Comparison of ENCODE assay signal across 8 mouse cellular contexts in genomic region chr19:8252705-8253037, GRCm38 (mm10). TPM values are rescaled to one million over a fixed set of nuclear protein-coding genes. Genes with fewer than 3 reads are reported as not detected.
A peak's percentile ranks its signal among the peaks of the same experiment; 100 is the strongest.
DNase-seq lines count a peak whose midpoint lies in the region; ATAC-seq lines count a peak whose summit lies in the region.

No protein-coding gene starts in this region.

- H3K4me3 ChIP-seq in heart, embryonic 14.5 days (ENCODE audit: control insufficient read depth in 1 of 2, insufficient read depth in 1 of 2, low read depth in 1 of 2, low read length in 2 of 2) = peak overlapping the region; percentile 73 to 91
- peak overlapping the region; percentile 61 for H3K4me3 ChIP-seq in hindbrain, embryonic 16.5 days (ENCODE audit: low read length)
- H3K4me3 ChIP-seq in midbrain, embryonic 14.5 days (replicated peaks; ENCODE audit: low read depth, low read length) = peak overlapping the region; percentile 44

- peak overlapping the region; percentile 74 for H3K4me2 ChIP-seq in heart, embryonic 14.5 days (ENCODE audit: low read length)
- peak overlapping the region; percentile 79 for H3K4me2 ChIP-seq in hindbrain, embryonic 16.5 days (ENCODE audit: low read length)
- peak overlapping the region; percentile 54 for H3K4me2 ChIP-seq in midbrain, embryonic 14.5 days (ENCODE audit: low read length)

- no peak for DNase-seq in heart, postnatal 14 days
- DNase-seq in midbrain, embryonic 14.5 days = no peak
- no peak for DNase-seq in gastrocnemius, postnatal 4 days (ENCODE audit: low spot score in 2 of 2)
- no peak for DNase-seq in kidney, postnatal 4 days
- no peak for DNase-seq in gastrocnemius, postnatal 25 days

- H3K9ac ChIP-seq in heart, embryonic 14.5 days (ENCODE audit: low read length) = peak overlapping the region; percentile 79
- H3K9ac ChIP-seq in hindbrain, embryonic 16.5 days (ENCODE audit: low read depth, low read length) = peak overlapping the region; percentile 76
- H3K9ac ChIP-seq in midbrain, embryonic 14.5 days (replicated peaks; ENCODE audit: low read length) = peak overlapping the region; percentile 65; the same call in 1 of the 2 replicates

- H3K27ac ChIP-seq in heart, embryonic 14.5 days (replicated peaks in 1 of 2; ENCODE audit: control insufficient read depth in 1 of 2, insufficient read depth in 1 of 2, low read depth in 2 of 2, low read length in 2 of 2) = peak overlapping the region; percentile 85 to 96
- H3K27ac ChIP-seq in hindbrain, embryonic 16.5 days (ENCODE audit: low read depth, low read length) = peak overlapping the region; percentile 81
- H3K27ac ChIP-seq in midbrain, embryonic 14.5 days (replicated peaks; ENCODE audit: low read depth, low read length) = 0 out of 2 replicates have a peak overlapping the region, but pooled peaks have one; percentile 78

- ATAC-seq in heart, embryonic 14.5 days (ENCODE audit: insufficient number of reproducible peaks, insufficient read depth, low FRiP score, low read depth) = peak; percentile 39; the same call in 1 of the 2 replicates
- peak; percentile 15; the same call in 1 of the 2 replicates for ATAC-seq in common myeloid progenitor, adult 5-6 weeks (replicated peaks; ENCODE audit: low read depth, poor library complexity, severe bottlenecking)
- ATAC-seq in hindbrain, embryonic 16.5 days = peak; percentile 35
- ATAC-seq in midbrain, embryonic 14.5 days (ENCODE audit: low FRiP score, low TSS enrichment) = peak; percentile 24; the same call in 1 of the 2 replicates

- intact Hi-C loops in heart, postnatal 14 days (cut with DNase I) = no loop called here

- no peaks in the 10 kb centered on the region for H3K4me1 ChIP-seq in heart, embryonic 14.5 days (ENCODE audit: control insufficient read depth in 2 of 2, insufficient read depth in 2 of 2, low read length in 2 of 2)
- H3K4me1 ChIP-seq in hindbrain, embryonic 16.5 days (ENCODE audit: control insufficient read depth, insufficient read depth, low read depth, low read length) = no peaks in the 10 kb centered on the region
- H3K4me1 ChIP-seq in midbrain, embryonic 14.5 days (ENCODE audit: control insufficient read depth, insufficient read depth, low read length) = no peaks in the 10 kb centered on the region

- no peaks in the 10 kb centered on the region for H3K27me3 ChIP-seq in heart, embryonic 14.5 days (ENCODE audit: control insufficient read depth, insufficient read depth, low read length)
- H3K27me3 ChIP-seq in hindbrain, embryonic 16.5 days (replicated peaks; ENCODE audit: control insufficient read depth, insufficient read depth, low read length) = no peaks in the 10 kb centered on the region
- H3K27me3 ChIP-seq in midbrain, embryonic 14.5 days (ENCODE audit: control insufficient read depth, insufficient read depth, low read length) = no peaks in the 10 kb centered on the region

- no peaks in the 10 kb centered on the region for H3K36me3 ChIP-seq in heart, embryonic 14.5 days (ENCODE audit: control insufficient read depth, insufficient read depth, low read length)
- H3K36me3 ChIP-seq in hindbrain, embryonic 16.5 days (ENCODE audit: control insufficient read depth, insufficient read depth, low read length) = no peaks in the 10 kb centered on the region
- H3K36me3 ChIP-seq in midbrain, embryonic 14.5 days (ENCODE audit: control insufficient read depth, insufficient read depth, low read length) = no peaks in the 10 kb centered on the region

- 25% methylated on average over 3 of the region's 3 CpGs for WGBS in heart, embryonic 14.5 days
- WGBS in hindbrain, embryonic 16.5 days = 19% methylated on average over 3 of the region's 3 CpGs
- WGBS in midbrain, embryonic 14.5 days = 33% methylated on average over 3 of the region's 3 CpGs

- H3K9me3 ChIP-seq in heart, embryonic 14.5 days (ENCODE audit: control insufficient read depth, low read length) = no peaks in the 10 kb centered on the region
- H3K9me3 ChIP-seq in hindbrain, embryonic 16.5 days (ENCODE audit: control insufficient read depth, low read length) = peaks cover 8% of the 10 kb centered on the region
- no peaks in the 10 kb centered on the region for H3K9me3 ChIP-seq in midbrain, embryonic 14.5 days (ENCODE audit: control insufficient read depth, low read length)

RNA-seq across cellular contexts. Expression of gene Slc22a29, which starts 34.0 kb away (rescaled TPM):
- polyA plus RNA-seq in heart, embryonic 14.5 days (2014; fragmentation: Nextera tagmentation; extraction: Ambion mirVana) = 0.22 TPM in 1 of 2 replicates, not detected in the other
- total RNA-seq in heart, postnatal 14 days (2021) = not detected
- not detected in 2 replicates for total RNA-seq in common myeloid progenitor, adult 5-6 weeks (2017)
- not detected in 2 replicates for polyA plus RNA-seq in hindbrain, embryonic 16.5 days (2015; fragmentation: Nextera tagmentation; extraction: Ambion mirVana)
- polyA plus RNA-seq in midbrain, embryonic 14.5 days (2014; fragmentation: Nextera tagmentation; extraction: Ambion mirVana) = 0.18 TPM in 1 of 2 replicates, not detected in the other
- total RNA-seq in gastrocnemius, postnatal 4 days (2021) = not detected
- not detected for total RNA-seq in gastrocnemius, postnatal 25 days (2021)
